Mouse (Mus musculus): ENCODE measurements around the gene Bmp6. TPM values are rescaled to one million over a fixed set of nuclear protein-coding genes. Genes with fewer than 3 reads are reported as not detected.

Bmp6 gene
- 0.58 TPM in 1 of 4 replicates, not detected in the others for total RNA-seq (2023)

DNA sequence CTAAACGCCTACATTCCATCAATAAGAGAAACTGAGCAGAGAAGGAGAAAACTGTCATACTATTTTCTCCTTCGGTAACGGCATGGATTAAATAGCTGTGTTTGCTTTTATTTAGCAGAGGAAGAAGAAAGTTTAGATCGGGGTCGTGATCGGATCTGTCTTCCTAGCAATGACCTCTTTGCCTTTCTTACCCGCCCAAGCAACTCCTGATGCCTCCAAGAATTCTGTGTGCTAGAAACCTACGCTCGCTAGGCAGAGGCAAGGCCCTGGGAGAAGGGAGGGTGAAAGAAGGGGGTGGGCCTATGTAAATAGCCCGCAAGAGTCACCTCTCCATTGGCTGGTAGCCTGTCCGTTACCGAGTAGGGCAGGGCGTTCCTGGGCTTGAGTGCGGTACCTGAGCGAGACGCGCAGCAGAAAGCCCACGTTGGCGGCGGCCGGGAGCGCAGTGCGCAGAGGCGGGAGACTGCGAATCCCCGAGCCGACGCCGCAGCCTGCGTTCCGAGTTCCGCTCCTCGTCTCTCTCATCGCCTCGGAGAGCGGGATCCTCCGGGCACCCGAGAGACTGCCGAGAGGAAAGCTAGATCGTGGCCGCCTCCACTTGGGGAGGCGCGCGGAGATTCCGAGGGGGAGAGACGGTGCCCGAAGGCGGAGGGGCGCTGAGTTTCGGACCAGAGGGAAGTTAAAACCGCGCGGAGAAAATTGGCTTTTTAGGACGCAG is at the start of gene Bmp6:
Gene Bmp6, plus strand, starts transcription at position 395 of the 718 bp plus-strand sequence.

DNA sequence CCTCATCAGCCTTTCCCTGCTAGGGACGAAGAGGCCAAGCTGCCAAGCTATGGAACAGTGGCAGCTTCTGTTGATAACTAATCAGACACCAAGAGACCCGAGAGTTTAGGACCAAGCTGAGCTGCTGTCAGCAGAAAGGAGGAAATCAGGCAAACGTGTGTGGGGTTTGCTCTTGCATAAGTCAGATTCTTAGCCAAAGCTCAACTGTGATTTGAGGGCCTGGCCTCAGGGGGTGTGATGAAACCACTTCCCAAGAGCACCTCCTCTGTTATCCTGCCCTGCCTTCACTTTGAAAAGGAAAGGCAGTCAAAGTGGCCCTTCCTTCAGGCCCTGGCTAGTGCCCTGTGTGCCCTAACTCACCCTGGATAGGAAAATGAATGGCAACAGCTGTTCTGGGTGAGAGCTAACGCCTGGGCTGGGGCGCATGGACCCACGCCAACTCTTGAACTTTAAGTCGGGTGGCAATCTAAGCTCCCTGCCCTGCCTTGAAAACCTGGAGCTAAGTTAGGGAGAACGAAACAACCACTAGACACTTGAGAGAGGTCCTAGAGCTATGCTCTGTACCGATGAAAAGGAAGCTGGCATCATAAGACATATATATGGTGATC is 183.9 kb downstream of the Bmp6 start, which contains the start of gene Txndc5:
Gene Txndc5, minus strand, starts transcription at position 138 of the 608 bp plus-strand sequence.

Other genes with a start within 250 kb of the Bmp6 start
- not detected in 4 replicates for gene Dsp, start 193.8 kb upstream of the Bmp6 start, total RNA-seq (2023)
- gene Snrnp48, start 140.2 kb upstream of the Bmp6 start, total RNA-seq (2023), result 44.3 to 62.7 TPM (median 58.0 TPM) in 4 replicates
- 96.9 to 107 TPM (median 102 TPM) in 4 replicates for gene Txndc5, start 183.7 kb downstream of the Bmp6 start, total RNA-seq (2023)